Mouse (Mus musculus) lung, adult 2 months (tissue): Measurements from ENCODE around the gene Ptch2.

Source experiments
- CTCF ChIP-seq: fragments of 200-500 bp; IDR thresholded peaks from 2 replicates; pipeline ENCODE4 v1.5.1; 2011; ENCODE audit warnings: mild to moderate bottlenecking, low read length, control low read depth; ENCODE audit not compliant: insufficient read depth
- POLR2A ChIP-seq: fragments of 200-500 bp; IDR thresholded peaks from 2 replicates; pipeline ENCODE4 v1.6.1; 2011; ENCODE audit warnings: low read depth, mild to moderate bottlenecking, control low read depth, low read length, borderline replicate concordance; ENCODE audit errors: extremely low read depth

DNA sequence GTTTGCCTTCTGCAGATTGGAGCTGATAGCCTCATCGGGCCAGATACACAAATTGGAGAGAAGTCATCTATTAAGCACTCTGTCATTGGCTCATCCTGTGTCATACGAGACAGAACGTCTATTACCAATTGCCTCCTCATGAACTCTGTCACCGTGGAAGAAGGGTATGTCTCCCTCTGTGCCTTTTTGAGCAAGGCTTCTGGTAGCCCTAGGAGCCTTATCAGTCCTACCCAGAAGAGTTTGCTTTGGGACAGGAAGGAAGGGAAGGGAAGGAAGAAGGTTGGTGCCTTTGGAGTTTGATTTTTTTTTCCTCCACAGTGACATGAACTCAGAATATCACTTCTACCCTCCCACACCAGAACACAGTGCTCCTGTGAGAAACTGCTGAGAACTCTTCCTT lies 25.3 kb upstream of the Ptch2 start:
- no peak for TF ChIP-seq CTCF
- no peak for TF ChIP-seq POLR2A
